Mouse (Mus musculus) lung, adult 2 months (tissue): ENCODE results near the gene Cd200.
"Not testable (repeated sequence)": the region's sequence is repeated elsewhere in the genome, so short reads cannot be mapped to it uniquely, and the experiment has no call there.

Experiments used
- CTCF ChIP-seq: fragments of 200-500 bp; IDR thresholded peaks from 2 replicates; pipeline ENCODE4 v1.5.1; 2011; ENCODE audit warnings: mild to moderate bottlenecking, low read length, control low read depth; ENCODE audit not compliant: insufficient read depth
- POLR2A ChIP-seq: fragments of 200-500 bp; IDR thresholded peaks from 2 replicates; pipeline ENCODE4 v1.6.1; 2011; ENCODE audit warnings: low read depth, mild to moderate bottlenecking, control low read depth, low read length, borderline replicate concordance; ENCODE audit errors: extremely low read depth

DNA sequence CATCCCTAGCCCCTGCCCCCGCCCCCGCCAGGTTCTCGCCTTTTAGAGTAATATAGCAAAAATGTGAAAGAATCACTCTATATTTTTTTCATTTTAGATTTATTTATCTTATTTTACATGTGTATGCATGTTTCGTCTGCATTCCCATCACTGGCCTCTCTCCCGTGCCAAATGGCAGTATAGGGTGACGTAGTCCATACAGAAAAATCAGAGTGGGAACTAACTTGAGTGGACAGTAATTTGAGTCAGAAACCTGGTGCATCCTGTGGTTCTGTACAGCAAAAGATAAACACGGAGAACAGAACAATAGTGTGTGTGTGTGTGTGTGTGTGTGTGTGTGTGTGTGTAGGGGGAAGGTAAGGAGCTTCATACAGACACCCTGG is 202 bp upstream of the Cd200 start:
- not testable (repeated sequence) for TF ChIP-seq CTCF, POLR2A
